Mouse (Mus musculus) adipocyte (in vitro differentiated cells): ENCODE data around the gene Dpp3.
"Not testable (repeated sequence)": the region's sequence is repeated elsewhere in the genome, so short reads cannot be mapped to it uniquely, and the experiment has no call there.

Source experiments
- DNase-seq: peaks from one replicate; pipeline ENCODE4 v3.0.0-alpha.2; 2016; ENCODE audit warnings: low spot score

Gene Dpp3

GRCm38 (mm10) chr19:4896780-4897520, 31.1 kb downstream of the Dpp3 start:
- DNase-seq: no peak

GRCm38 (mm10) chr19:4891798-4892197, 36.3 kb downstream of the Dpp3 start:
- DNase-seq: no peak

GRCm38 (mm10) chr19:4889791-4890190, 38.3 kb downstream of the Dpp3 start:
- DNase-seq: no peak

- DNase-seq: no peak
Observed at GRCm38 (mm10) chr19:4883961-4884360, 44.1 kb downstream of the Dpp3 start.

- DNase-seq: no peak
Observed at GRCm38 (mm10) chr19:4879324-4879703, 48.8 kb downstream of the Dpp3 start.

GRCm38 (mm10) chr19:4878405-4879323, 49.4 kb downstream of the Dpp3 start, which contains the start of gene Zdhhc24:
TSS of gene Zdhhc24 (plus strand) at chr19:4878668.
- DNase-seq: peak; percentile 93

- DNase-seq: no peak
Observed at GRCm38 (mm10) chr19:4877785-4878184, 50.3 kb downstream of the Dpp3 start, which contains the start of gene Actn3. TSS of gene Actn3 (minus strand) at chr19:4877909.

GRCm38 (mm10) chr19:4876755-4877154, 51.3 kb downstream of the Dpp3 start:
- DNase-seq: no peak

GRCm38 (mm10) chr19:4876241-4876640, 51.8 kb downstream of the Dpp3 start:
- no peak for DNase-seq

GRCm38 (mm10) chr19:4874613-4875012, 53.5 kb downstream of the Dpp3 start:
- DNase-seq: not testable (repeated sequence)

GRCm38 (mm10) chr19:4865147-4865546, 62.9 kb downstream of the Dpp3 start:
- no peak for DNase-seq

GRCm38 (mm10) chr19:4863048-4863447, 65.0 kb downstream of the Dpp3 start:
- DNase-seq: no peak

- DNase-seq: no peak
Observed at GRCm38 (mm10) chr19:4859081-4859480, 69.0 kb downstream of the Dpp3 start.
